Mouse (Mus musculus): ENCODE results near the gene Gabrr3. TPM values are rescaled to one million over a fixed set of nuclear protein-coding genes. Genes with fewer than 3 reads are reported as not detected.
A peak's percentile ranks its signal among the peaks of the same experiment; 100 is the strongest.

The Gabrr3 gene
- not detected in 2 replicates for total RNA-seq (2014; rRNA removed)
- polyA plus RNA-seq (2015; fragmentation: Nextera tagmentation; extraction: Ambion mirVana), result 0.03 TPM in 1 of 2 replicates, not detected in the other

- TF ChIP-seq CTCF (IDR thresholded peaks at IDR 0.05; ENCODE audit: low read depth), result no peak
- Histone ChIP-seq H3K36me3 (ENCODE audit: insufficient read depth, low read length) (no peaks in the 10 kb centered on the region), H3K9ac (replicated peaks; ENCODE audit: low read length) (no peak within 1 kb of the TSS), H3K4me3 (ENCODE audit: low read length) (no peak within 1 kb of the TSS), H3K9me3 (ENCODE audit: low read length) (no peaks in the 10 kb centered on the region), H3K4me1 (ENCODE audit: insufficient read depth, low read length) (no peaks in the 10 kb centered on the region), H3K4me2 (ENCODE audit: low read depth, low read length) (no peak within 1 kb of the TSS), H3K27ac (no peak within 1 kb of the TSS), H3K27me3 (ENCODE audit: insufficient read depth, low read length) (no peaks in the 10 kb centered on the region)
- whole genome bisulfite sequencing, result 64% methylated on average over 5 of the region's 5 CpGs
- DNase-seq (ENCODE audit: low spot score) (no peak), ATAC-seq (no peak)
These were observed at the start of gene Gabrr3 for GRCm38 (mm10) chr16:59407032-59407431. Gene Gabrr3 (plus strand): TSS chr16:59407332.

- no peak for ATAC-seq
- Histone ChIP-seq H3K9me3 (ENCODE audit: low read length) (no peaks in the 10 kb centered on the region), H3K27me3 (ENCODE audit: insufficient read depth, low read length) (no peaks in the 10 kb centered on the region), H3K36me3 (ENCODE audit: insufficient read depth, low read length) (no peaks in the 10 kb centered on the region), H3K4me1 (ENCODE audit: insufficient read depth, low read length) (no peaks in the 10 kb centered on the region), H3K27ac (no peak within 1 kb of the TSS), H3K4me3 (ENCODE audit: low read length) (no peak within 1 kb of the TSS), H3K4me2 (ENCODE audit: low read depth, low read length) (no peak within 1 kb of the TSS), H3K9ac (replicated peaks; ENCODE audit: low read length) (no peak within 1 kb of the TSS)
- no peak for DNase-seq (ENCODE audit: low spot score)
- WGBS, result 81% methylated on average over 2 of the region's 2 CpGs
- TF ChIP-seq CTCF (IDR thresholded peaks at IDR 0.05; ENCODE audit: low read depth), result no peak
These were observed 43.2 kb upstream of the Gabrr3 start, which contains the start of gene Olfr209 for GRCm38 (mm10) chr16:59363893-59364292. Gene Olfr209 (minus strand): TSS chr16:59363993.

GRCm38 (mm10) chr16:59393300-59393699 lies 13.8 kb upstream of the Gabrr3 start:
- peak; percentile 32 for DNase-seq (ENCODE audit: low spot score)
- no peak overlapping the region for H3K9ac ChIP-seq (replicated peaks; ENCODE audit: low read length)

GRCm38 (mm10) chr16:59401102-59401501 lies 6.0 kb upstream of the Gabrr3 start:
- H3K9ac ChIP-seq (replicated peaks; ENCODE audit: low read length), result no peak overlapping the region
- H3K4me2 ChIP-seq (ENCODE audit: low read depth, low read length), result no peak overlapping the region
- ATAC-seq (no peak), DNase-seq (ENCODE audit: low spot score) (no peak)
- whole genome bisulfite sequencing, result 77% methylated on average over 7 of the region's 7 CpGs
- no peaks in the 10 kb centered on the region for H3K9me3 ChIP-seq (ENCODE audit: low read length)
- H3K27ac ChIP-seq, result no peak overlapping the region
- no peaks in the 10 kb centered on the region for H3K27me3 ChIP-seq (ENCODE audit: insufficient read depth, low read length)
- peak; percentile 29 for TF ChIP-seq CTCF (IDR thresholded peaks at IDR 0.05; ENCODE audit: low read depth)
- no peaks in the 10 kb centered on the region for H3K4me1 ChIP-seq (ENCODE audit: insufficient read depth, low read length)
- H3K4me3 ChIP-seq (ENCODE audit: low read length), result no peak overlapping the region
- no peaks in the 10 kb centered on the region for H3K36me3 ChIP-seq (ENCODE audit: insufficient read depth, low read length)

More at GRCm38 (mm10) chr16:59393300-59393699, 13.8 kb upstream of the Gabrr3 start:
- WGBS, result 47% methylated on average over 3 of the region's 3 CpGs
- Histone ChIP-seq H3K36me3 (ENCODE audit: insufficient read depth, low read length) (no peaks in the 10 kb centered on the region), H3K4me2 (ENCODE audit: low read depth, low read length) (no peak overlapping the region), H3K27ac (no peak overlapping the region), H3K4me1 (ENCODE audit: insufficient read depth, low read length) (no peaks in the 10 kb centered on the region), H3K9me3 (ENCODE audit: low read length) (no peaks in the 10 kb centered on the region), H3K4me3 (ENCODE audit: low read length) (no peak overlapping the region), H3K27me3 (ENCODE audit: insufficient read depth, low read length) (no peaks in the 10 kb centered on the region)
- peak; percentile 70 for ATAC-seq
- no peak for TF ChIP-seq CTCF (IDR thresholded peaks at IDR 0.05; ENCODE audit: low read depth)

GRCm38 (mm10) chr16:59401985-59402384 lies 5.1 kb upstream of the Gabrr3 start:
- TF ChIP-seq CTCF (IDR thresholded peaks at IDR 0.05; ENCODE audit: low read depth), result no peak
- WGBS, result 88% methylated on average over 4 of the region's 4 CpGs
- no peaks in the 10 kb centered on the region for H3K27me3 ChIP-seq (ENCODE audit: insufficient read depth, low read length)
- H3K4me1 ChIP-seq (ENCODE audit: insufficient read depth, low read length), result no peaks in the 10 kb centered on the region
- DNase-seq (ENCODE audit: low spot score) (no peak), ATAC-seq (no peak)
- H3K9ac ChIP-seq (replicated peaks; ENCODE audit: low read length), result no peak overlapping the region
- H3K4me3 ChIP-seq (ENCODE audit: low read length), result no peak overlapping the region
- no peaks in the 10 kb centered on the region for H3K36me3 ChIP-seq (ENCODE audit: insufficient read depth, low read length)
- H3K9me3 ChIP-seq (ENCODE audit: low read length), result no peaks in the 10 kb centered on the region
- H3K4me2 ChIP-seq (ENCODE audit: low read depth, low read length), result no peak overlapping the region
- no peak overlapping the region for H3K27ac ChIP-seq

- Histone ChIP-seq H3K4me1 (ENCODE audit: insufficient read depth, low read length) (no peaks in the 10 kb centered on the region), H3K9me3 (ENCODE audit: low read length) (no peaks in the 10 kb centered on the region), H3K27me3 (ENCODE audit: insufficient read depth, low read length) (no peaks in the 10 kb centered on the region), H3K4me3 (ENCODE audit: low read length) (no peak overlapping the region), H3K9ac (replicated peaks; ENCODE audit: low read length) (no peak overlapping the region), H3K36me3 (ENCODE audit: insufficient read depth, low read length) (no peaks in the 10 kb centered on the region), H3K4me2 (ENCODE audit: low read depth, low read length) (no peak overlapping the region), H3K27ac (no peak overlapping the region)
- 7% methylated on average over 4 of the region's 4 CpGs for WGBS
- peak; percentile 85 for TF ChIP-seq CTCF (IDR thresholded peaks at IDR 0.05; ENCODE audit: low read depth)
- peak; percentile 87 for ATAC-seq
- DNase-seq (ENCODE audit: low spot score), result peak; percentile 79
These were observed 3.4 kb upstream of the Gabrr3 start for GRCm38 (mm10) chr16:59403684-59404083.

GRCm38 (mm10) chr16:59404798-59405197 lies 2.3 kb upstream of the Gabrr3 start:
- H3K4me1 ChIP-seq (ENCODE audit: insufficient read depth, low read length), result no peaks in the 10 kb centered on the region
- H3K36me3 ChIP-seq (ENCODE audit: insufficient read depth, low read length), result no peaks in the 10 kb centered on the region
- no peak for ATAC-seq
- H3K27ac ChIP-seq, result no peak overlapping the region
- TF ChIP-seq CTCF (IDR thresholded peaks at IDR 0.05; ENCODE audit: low read depth), result no peak
- H3K9me3 ChIP-seq (ENCODE audit: low read length), result no peaks in the 10 kb centered on the region
- H3K9ac ChIP-seq (replicated peaks; ENCODE audit: low read length), result no peak overlapping the region
- DNase-seq (ENCODE audit: low spot score), result no peak
- H3K27me3 ChIP-seq (ENCODE audit: insufficient read depth, low read length), result no peaks in the 10 kb centered on the region
- H3K4me3 ChIP-seq (ENCODE audit: low read length), result no peak overlapping the region
- 72% methylated on average over 9 of the region's 9 CpGs for WGBS
- H3K4me2 ChIP-seq (ENCODE audit: low read depth, low read length), result no peak overlapping the region
